Mouse (Mus musculus) megakaryocyte, adult 5-6 weeks (primary cell): ENCODE data around the gene C1qtnf5. TPM values are rescaled to one million over a fixed set of nuclear protein-coding genes. Genes with fewer than 3 reads are reported as not detected.
"Not testable (repeated sequence)": the region's sequence is repeated elsewhere in the genome, so short reads cannot be mapped to it uniquely, and the experiment has no call there.

ENCODE experiments used
- ATAC-seq: 2 replicates; pipeline ENCODE4 v1.8.0; 2016; ENCODE audit warnings: mild to moderate bottlenecking, inconsistent platforms; ENCODE audit not compliant: poor library complexity, severe bottlenecking
- total RNA-seq, 2 experiments: library from RNA; stranded (forward) in 1 of 2; stranded (reverse) in 1 of 2; fragments of 153-499, 151-499 nt in 1 of 2; fragments of 221-1000, 200-1000 nt in 1 of 2; gene quantifications; 2 replicates each; pipeline versions ENCODE4 v1.2.3 to v1.2.4; 2015 to 2017

The C1qtnf5 gene
- total RNA-seq, 2 experiments from 2014 or later, result 0.40 TPM; not detected in 1

DNA sequence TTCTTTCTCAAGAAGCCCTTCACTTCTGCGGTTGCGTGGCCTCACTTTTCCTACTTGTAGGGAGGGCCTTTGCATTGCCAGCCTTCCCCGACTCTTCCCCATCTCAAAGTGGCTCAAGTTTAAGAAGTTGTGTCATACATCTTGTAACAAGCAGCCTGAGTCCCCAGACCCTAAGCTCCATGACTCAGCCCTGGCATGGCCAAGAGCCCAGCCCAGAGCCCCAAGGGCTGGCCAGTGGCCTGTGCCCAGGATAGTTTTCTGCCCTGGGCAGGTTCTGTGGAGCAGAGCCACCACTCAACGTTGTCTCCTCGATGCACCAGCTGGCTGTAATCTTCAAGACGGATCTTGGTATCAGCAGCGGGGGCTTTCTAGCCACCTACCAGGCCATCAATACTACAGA, 2.2 kb upstream of the C1qtnf5 start:
- peak; percentile 47 for ATAC-seq

- ATAC-seq, result peak; percentile 28; the same call in 1 of the 2 replicates
These were observed 1.3 kb upstream of the C1qtnf5 start for GRCm38 (mm10) chr9:44105781-44106180.

GRCm38 (mm10) chr9:44106182-44106581, 863 bp upstream of the C1qtnf5 start:
- no peak for ATAC-seq

DNA sequence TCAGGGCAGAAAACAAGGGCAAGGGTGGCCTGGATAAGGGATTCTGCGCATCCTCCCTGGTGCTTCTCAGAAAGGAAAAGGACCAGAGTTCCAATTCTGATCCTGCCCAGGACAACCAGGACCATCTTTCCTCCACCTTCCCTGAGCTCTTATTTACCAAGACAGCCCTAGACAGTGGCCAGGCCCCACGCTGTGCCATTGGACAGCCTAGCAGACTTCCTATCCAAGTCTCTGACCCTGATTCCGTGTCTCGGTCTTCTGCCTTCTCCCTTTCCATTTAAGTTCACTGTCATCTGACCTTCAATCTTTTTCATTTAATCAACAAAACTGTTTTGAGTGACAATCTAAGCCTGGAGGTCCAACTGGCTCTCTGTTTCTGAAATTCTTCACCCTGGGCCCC, 449 bp upstream of the C1qtnf5 start:
- no peak for ATAC-seq

GRCm38 (mm10) chr9:44107557-44108179, 623 bp downstream of the C1qtnf5 start:
- no peak for ATAC-seq

DNA sequence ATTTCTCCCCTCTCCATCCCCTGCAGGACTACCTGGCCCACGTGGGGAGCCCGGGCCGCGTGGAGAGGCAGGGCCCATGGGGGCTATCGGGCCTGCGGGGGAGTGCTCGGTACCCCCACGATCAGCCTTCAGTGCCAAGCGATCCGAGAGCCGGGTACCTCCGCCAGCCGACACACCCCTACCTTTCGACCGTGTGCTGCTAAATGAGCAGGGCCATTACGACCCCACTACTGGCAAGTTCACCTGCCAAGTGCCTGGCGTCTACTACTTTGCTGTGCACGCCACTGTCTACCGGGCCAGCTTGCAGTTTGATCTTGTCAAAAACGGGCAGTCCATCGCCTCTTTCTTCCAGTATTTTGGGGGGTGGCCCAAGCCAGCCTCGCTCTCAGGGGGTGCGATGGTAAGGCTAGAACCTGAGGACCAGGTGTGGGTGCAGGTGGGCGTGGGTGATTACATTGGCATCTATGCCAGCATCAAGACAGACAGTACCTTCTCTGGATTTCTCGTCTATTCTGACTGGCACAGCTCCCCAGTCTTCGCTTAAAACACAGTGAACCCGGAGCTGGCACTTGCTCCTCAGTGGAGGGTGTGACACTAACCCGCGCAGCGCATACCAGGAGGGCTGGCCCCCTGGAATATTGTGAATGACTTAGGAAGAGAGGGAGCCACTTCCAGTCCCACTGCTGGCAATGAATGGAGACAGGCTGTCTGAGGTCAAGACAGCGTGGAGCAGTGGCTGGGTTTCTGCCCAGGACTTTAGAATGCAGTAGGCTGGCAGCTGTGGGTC, 1.4 kb downstream of the C1qtnf5 start:
- no peak for ATAC-seq

DNA sequence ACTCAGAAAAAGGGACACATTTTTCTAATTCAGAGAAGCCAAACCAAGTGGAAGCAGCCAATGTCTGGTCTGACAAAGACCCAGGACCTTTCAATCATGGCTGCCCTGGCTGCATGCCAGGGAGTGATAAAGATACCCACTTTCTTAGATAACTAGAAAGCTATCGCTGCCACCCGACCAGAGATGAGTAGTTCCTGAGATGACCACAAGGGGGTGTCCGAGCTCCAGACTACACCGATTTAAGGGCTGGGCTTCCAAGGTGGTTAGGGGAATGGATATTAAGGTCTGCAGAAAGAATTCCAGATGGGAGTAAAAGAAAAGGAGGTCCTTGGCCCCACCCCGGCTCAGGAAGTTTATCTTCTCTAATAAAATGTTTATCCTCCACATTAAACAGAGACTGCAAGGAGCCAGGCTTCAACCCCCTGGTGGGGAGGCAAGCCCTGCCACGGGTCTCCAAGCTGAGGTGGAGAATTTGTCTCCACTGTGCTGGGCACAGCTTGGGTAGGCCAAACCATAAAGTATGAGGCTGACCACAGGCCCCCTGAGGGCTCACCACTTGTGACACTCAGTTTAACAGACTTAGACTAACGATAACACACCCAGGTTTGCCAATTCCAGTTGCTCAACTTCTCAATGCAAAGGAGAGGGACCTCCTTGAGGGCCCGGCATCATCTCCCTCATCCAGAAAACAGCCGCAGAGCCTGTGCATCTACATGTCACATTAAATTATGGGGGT, 2.5 kb downstream of the C1qtnf5 start:
- no peak for ATAC-seq

GRCm38 (mm10) chr9:44111909-44112308, 4.9 kb downstream of the C1qtnf5 start:
- not testable (repeated sequence) for ATAC-seq

DNA sequence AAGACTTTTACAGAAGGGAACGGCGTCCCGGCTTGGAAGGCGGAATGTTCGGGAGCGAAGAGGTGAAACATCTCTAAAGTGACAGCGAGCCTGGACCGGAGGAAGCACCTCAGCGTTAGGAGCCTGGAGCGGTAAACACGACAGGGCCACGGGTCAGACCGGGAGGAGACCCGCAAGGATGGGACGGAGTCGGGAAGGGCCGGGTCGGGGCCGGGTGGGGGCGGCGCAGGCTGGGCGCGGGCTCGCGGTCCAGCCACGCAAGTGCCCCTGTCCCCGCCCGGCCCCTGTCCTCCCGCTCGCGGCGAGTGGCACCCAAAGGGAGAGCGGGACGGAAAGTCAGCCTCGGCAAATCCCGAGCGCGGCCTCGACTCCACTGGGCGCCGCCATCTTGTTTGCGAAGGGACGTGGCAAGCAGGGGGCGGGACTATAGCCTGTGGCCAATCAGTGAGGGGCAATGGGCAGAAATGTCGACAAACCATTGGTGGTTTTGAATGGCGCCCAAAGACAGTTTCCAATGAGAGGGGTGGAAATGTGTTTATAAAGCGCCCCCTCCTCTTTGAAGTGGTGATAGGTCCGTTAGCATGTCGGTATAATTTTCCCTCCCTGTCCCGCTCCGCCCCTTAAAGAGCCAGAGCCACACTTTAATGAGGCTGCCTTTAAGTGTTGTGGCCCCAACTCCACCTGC, 6.2 kb downstream of the C1qtnf5 start, which contains the start of the genes Gm49380 and Rnf26:
Gene Gm49380, minus strand, starts transcription at position 396 of the 685 bp plus-strand sequence.
Gene Rnf26, minus strand, starts transcription at position 413 of the 685 bp plus-strand sequence.
- ATAC-seq, result peak; percentile 98

GRCm38 (mm10) chr9:44114453-44114852, 7.4 kb downstream of the C1qtnf5 start:
- ATAC-seq, result no peak

GRCm38 (mm10) chr9:44115599-44115998, 8.6 kb downstream of the C1qtnf5 start:
- no peak for ATAC-seq

GRCm38 (mm10) chr9:44116182-44116581, 9.1 kb downstream of the C1qtnf5 start:
- ATAC-seq, result no peak

- peak; percentile 43; the same call in 1 of the 2 replicates for ATAC-seq
These were observed 12.0 kb downstream of the C1qtnf5 start for GRCm38 (mm10) chr9:44119011-44119410.

DNA sequence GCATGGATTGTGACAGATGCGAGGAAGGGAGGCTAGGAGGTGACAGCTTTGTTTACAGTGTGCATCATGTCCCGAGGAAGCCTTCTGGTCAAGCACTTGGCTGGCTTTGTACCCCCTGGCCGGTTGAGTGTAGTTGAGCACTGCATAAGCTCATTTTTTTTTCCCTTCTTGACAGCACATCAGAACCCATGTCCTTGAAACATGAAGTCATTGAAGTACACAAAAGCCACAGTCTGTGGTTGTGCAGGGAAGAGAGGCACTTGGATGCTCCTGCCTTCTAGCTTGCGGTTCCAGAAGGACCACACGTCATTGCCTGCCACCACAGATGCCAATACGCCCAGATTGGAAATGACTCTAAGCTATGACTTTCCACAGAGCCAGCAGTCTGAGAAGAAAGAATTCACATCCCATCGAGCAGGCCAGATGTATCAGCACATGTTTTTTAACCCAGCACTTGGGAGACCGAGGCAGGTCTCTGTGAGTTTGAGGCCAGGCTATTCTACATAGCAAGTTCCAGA, 13.0 kb downstream of the C1qtnf5 start:
- ATAC-seq, result no peak

DNA sequence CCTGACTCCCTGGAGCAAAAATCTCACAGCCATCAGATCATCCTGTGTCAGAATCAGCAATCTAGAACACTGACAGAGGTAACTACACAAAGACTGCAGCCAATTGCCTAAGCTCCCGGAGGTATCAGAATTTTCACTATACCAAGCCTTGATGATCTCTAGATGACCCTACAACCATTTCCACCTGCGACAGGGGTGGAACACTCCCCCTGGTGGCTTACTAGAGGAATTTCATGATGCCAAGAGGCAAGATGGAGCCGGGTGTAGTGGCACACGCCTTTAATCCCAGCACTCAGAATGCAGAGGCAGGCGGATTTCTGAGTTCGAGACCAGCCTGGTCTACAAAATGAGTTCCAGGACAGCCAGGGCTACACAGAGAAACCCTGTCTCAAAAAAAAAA, 17.3 kb downstream of the C1qtnf5 start:
- peak; percentile 36; the same call in 1 of the 2 replicates for ATAC-seq

DNA sequence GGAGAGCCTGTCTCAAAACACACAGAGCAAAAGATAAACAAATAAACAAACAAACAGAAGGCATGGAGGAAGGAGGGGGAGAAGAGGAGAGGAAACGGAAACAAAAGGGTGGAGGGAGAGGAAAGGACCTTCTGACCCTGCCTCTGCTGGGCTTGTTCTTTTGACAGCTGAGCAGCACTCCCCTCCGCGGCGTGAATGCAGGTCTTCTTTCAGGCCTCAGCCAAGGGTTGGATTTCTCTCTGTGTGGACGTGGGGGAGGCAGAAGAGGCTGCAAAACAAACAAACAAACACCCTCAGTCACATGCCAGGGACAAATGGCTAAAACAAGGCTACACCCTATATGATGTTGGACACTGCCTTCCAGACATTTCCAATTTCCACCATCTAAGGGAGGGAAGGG, 18.0 kb downstream of the C1qtnf5 start:
- no peak for ATAC-seq

DNA sequence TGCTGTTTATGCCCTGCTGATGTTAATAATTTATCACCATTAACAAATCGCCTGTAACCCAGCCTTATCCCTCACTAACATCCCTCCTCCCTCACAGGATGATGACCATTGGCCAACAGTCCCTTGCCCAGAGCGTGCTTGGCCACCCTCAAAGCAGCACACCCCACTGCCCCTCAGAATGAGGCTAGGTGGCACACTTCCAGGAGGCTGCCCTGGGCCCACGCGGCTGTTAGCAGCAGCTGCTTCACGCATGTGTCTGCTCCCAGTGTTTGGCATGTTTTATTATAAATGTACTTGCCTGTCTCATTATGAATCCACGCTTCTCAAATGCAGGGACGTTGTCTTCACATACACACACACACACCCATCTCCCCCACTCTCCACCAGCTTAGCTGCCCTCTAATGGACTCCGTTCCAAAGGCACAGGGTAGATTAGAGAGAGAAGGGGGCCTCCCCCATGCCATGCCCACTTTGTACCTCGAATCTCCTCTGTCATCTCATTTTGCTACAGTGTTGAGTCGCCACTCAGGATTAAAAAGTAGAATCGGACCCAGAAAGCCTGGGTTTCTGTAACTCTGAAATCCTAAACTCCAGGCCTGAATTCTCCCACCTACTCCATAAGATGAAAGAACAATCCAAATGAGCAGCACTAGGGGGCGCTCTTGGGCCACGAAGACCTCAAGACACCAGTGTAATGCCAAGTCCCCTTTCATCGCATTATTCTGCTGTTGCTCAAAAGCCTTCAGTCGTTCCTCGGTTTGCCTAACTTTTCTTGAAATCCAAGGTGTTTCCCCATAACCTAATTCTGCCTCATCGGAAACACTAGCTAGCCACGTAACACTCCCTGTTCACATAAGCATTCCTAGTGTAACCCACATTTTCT, 18.7 kb downstream of the C1qtnf5 start:
- ATAC-seq, result peak; percentile 70

- ATAC-seq, result no peak; the same call in 1 of the 2 replicates
These were observed 19.7 kb downstream of the C1qtnf5 start for GRCm38 (mm10) chr9:44126746-44127145.

GRCm38 (mm10) chr9:44127351-44127801, 20.3 kb downstream of the C1qtnf5 start:
- no peak for ATAC-seq
